Comparison of ENCODE assay signal across 17 mouse cellular contexts in the genomic region with DNA sequence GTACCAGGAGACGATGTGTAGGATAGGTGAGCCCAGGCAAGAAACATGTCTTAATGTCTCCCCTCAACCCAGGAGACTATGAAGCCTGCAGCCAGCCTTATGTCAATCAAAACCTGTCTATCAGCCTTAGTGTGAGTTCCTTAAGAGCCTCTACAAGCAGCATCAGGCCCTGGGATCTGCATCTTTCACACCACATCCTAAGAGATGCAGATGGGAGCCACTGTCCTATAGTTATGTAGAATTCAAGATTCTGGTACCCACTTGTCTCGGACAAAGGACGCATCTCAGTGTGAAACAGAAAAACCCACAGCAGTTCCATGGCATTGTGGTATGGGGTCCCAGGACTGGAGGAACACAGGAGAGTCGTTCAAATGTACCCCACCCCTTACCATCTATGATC. TPM values are rescaled to one million over a fixed set of nuclear protein-coding genes. Genes with fewer than 3 reads are reported as not detected.
"Had no signal": no experiment of that assay in that cellular context is flagged by ENCODE, and none has a peak within 500 bp of the region (broad histone marks: within the 10 kb centered on the region; RNA-seq: fewer than 3 reads in every experiment).

No protein-coding gene starts in this region.

- H3K9me3 ChIP-seq: limb, embryonic 13.5 days; liver, embryonic 15.5 days; midbrain, embryonic 13.5 days; neural tube, embryonic 12.5 days had no signal

- DNase-seq: kidney, adult 2 months; kidney, postnatal 25 days; lung, adult 2 months; retina, postnatal 1 day; right cerebral cortex, postnatal 4 days; spleen, adult 18-20 months; thymus, postnatal 36 days had no signal

- H3K4me2 ChIP-seq: limb, embryonic 13.5 days; liver, embryonic 11.5 days; liver, embryonic 15.5 days; midbrain, embryonic 13.5 days; neural tube, embryonic 12.5 days had no signal

- H3K27ac ChIP-seq: left cerebral cortex, adult 2 months; limb, embryonic 13.5 days; liver, embryonic 15.5 days; midbrain, embryonic 13.5 days; neural tube, embryonic 12.5 days had no signal

- H3K36me3 ChIP-seq: limb, embryonic 13.5 days; liver, embryonic 15.5 days; midbrain, embryonic 13.5 days; neural tube, embryonic 12.5 days had no signal

- ATAC-seq: midbrain, embryonic 13.5 days had no signal

- H3K9ac ChIP-seq: limb, embryonic 13.5 days; liver, embryonic 15.5 days; midbrain, embryonic 13.5 days; neural tube, embryonic 12.5 days had no signal

- H3K4me1 ChIP-seq: liver, embryonic 15.5 days had no signal

- H3K27me3 ChIP-seq: limb, embryonic 13.5 days; neural tube, embryonic 12.5 days had no signal

- H3K4me3 ChIP-seq: left cerebral cortex, adult 2 months; limb, embryonic 13.5 days; liver, embryonic 15.5 days; midbrain, embryonic 13.5 days; neural tube, embryonic 12.5 days had no signal

RNA-seq across cellular contexts. Expression of a gene that starts 0.9 kb away (rescaled TPM):
- total RNA-seq: megakaryocyte progenitor cell, adult 5-6 weeks had no signal
- polyA plus RNA-seq: limb, embryonic 13.5 days; midbrain, embryonic 13.5 days had no signal

RNA-seq across cellular contexts. Expression of a gene that starts 19.2 kb away (rescaled TPM):
- total RNA-seq: megakaryocyte progenitor cell, adult 5-6 weeks; midbrain, postnatal 0 days had no signal
- polyA plus RNA-seq: kidney, adult 2 months; kidney, embryonic 16.5 days; limb, embryonic 13.5 days; liver, embryonic 11.5 days; liver, embryonic 15.5 days; midbrain, embryonic 13.5 days; midbrain, postnatal 0 days; neural tube, embryonic 12.5 days; stomach, embryonic 14.5 days had no signal
